In the genomic region with DNA sequence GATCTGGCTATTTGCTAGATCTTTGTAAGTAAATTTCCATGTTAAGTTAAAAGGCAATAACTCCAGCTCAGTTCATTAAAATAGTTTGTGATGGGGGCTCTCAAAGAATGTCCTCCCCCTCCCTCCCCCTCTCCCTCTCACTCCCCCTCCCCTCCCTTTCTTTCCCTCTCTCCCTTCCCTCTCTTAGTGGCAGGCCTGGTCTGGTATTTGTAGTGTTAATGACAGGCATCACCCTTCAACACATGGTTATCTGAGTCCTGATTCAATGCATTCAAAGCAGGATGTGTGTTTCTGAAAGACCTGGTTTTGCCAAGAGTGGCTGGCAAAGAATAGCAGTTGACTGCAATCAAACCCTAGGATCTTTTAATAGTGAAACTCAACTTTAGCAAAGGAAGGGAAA, we compare ENCODE assay signal across 14 mouse cellular contexts.
"Had no signal": no experiment of that assay in that cellular context is flagged by ENCODE, and none has a peak within 500 bp of the region (broad histone marks: within the 10 kb centered on the region; RNA-seq: fewer than 3 reads in every experiment).

No protein-coding gene starts in this region.

- ATAC-seq: midbrain, embryonic 16.5 days had no signal

- H3K9ac ChIP-seq: limb, embryonic 13.5 days; liver, embryonic 14.5 days; midbrain, embryonic 12.5 days; neural tube, embryonic 13.5 days had no signal

- H3K4me2 ChIP-seq: limb, embryonic 13.5 days; midbrain, embryonic 12.5 days; neural tube, embryonic 13.5 days had no signal

- H3K36me3 ChIP-seq: limb, embryonic 13.5 days; midbrain, embryonic 12.5 days; neural tube, embryonic 13.5 days had no signal

- H3K9me3 ChIP-seq: limb, embryonic 13.5 days; midbrain, embryonic 12.5 days; neural tube, embryonic 13.5 days had no signal

- H3K27me3 ChIP-seq: limb, embryonic 13.5 days; midbrain, embryonic 12.5 days; neural tube, embryonic 13.5 days had no signal

- H3K4me1 ChIP-seq: midbrain, embryonic 12.5 days; neural tube, embryonic 13.5 days had no signal

- H3K4me3 ChIP-seq: layer of hippocampus, adult 2 months; limb, embryonic 13.5 days; midbrain, embryonic 12.5 days; neural tube, embryonic 13.5 days had no signal

- DNase-seq: kidney, postnatal 10 days; kidney, postnatal 4 days; lung, adult 2 months; retina, postnatal 1 day; right cerebral cortex, postnatal 4 days; spleen, adult 18-20 months; thymus, adult 18-20 months; thymus, postnatal 14 days had no signal

- H3K27ac ChIP-seq: layer of hippocampus, adult 2 months; limb, embryonic 13.5 days; liver, embryonic 14.5 days; midbrain, embryonic 12.5 days; neural tube, embryonic 13.5 days had no signal
